22 mouse cellular contexts compared by ENCODE assay signal in the genomic region with DNA sequence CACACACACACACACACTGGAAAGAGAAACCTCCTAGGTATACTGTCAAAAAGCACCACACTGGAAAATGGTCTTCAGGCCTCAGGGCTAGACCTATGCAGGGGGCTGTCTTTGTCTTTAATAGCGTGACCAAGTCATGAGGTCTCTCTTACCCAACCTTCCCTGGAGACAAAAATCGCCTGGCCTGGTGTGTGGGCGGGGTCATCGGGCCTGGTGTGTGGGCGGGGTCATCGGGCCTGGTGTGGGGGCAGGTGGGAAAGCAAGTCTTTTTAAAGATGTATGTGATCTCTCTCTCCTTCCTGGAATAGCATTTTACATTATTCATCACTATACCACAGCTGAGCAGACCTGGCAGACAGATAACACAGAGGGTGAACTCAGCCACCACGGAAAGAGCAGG. TPM values are rescaled to one million over a fixed set of nuclear protein-coding genes. Genes with fewer than 3 reads are reported as not detected.
DNase-seq lines count a peak whose midpoint lies in the region; ATAC-seq lines count a peak whose summit lies in the region.
"Had no signal": no experiment of that assay in that cellular context is flagged by ENCODE, and none has a peak within 500 bp of the region (broad histone marks: within the 10 kb centered on the region; RNA-seq: fewer than 3 reads in every experiment).

No protein-coding gene starts in this region.

- H3K27me3 ChIP-seq in kidney, embryonic 14.5 days (ENCODE audit: control insufficient read depth, insufficient read depth, low read length): no peaks in the 10 kb centered on the region; the same call in 1 of the 2 replicates
- H3K27me3 ChIP-seq in forebrain, embryonic 11.5 days (ENCODE audit: control insufficient read depth, insufficient read depth, low read length): no peaks in the 10 kb centered on the region; the same call in 1 of the 2 replicates
- H3K27me3 ChIP-seq in forebrain, embryonic 14.5 days (replicated peaks; ENCODE audit: control insufficient read depth, insufficient read depth, low read length): peaks cover 2% of the 10 kb centered on the region; the same call in 1 of the 2 replicates
- H3K27me3 ChIP-seq: intestine, embryonic 15.5 days had no signal

- no peak overlapping the region for H3K4me3 ChIP-seq in kidney, embryonic 14.5 days (ENCODE audit: low read length)
- no peak overlapping the region for H3K4me3 ChIP-seq in forebrain, embryonic 11.5 days (ENCODE audit: low read depth, low read length)
- no peak overlapping the region for H3K4me3 ChIP-seq in forebrain, embryonic 14.5 days (ENCODE audit: low read depth, low read length)
- H3K4me3 ChIP-seq: embryonic facial prominence, embryonic 10.5 days; forebrain, embryonic 13.5 days; heart, embryonic 10.5 days; hindbrain, embryonic 13.5 days; intestine, embryonic 15.5 days; limb, embryonic 13.5 days had no signal

- peaks cover 8% of the 10 kb centered on the region; the same call in 1 of the 2 replicates for H3K4me1 ChIP-seq in kidney, embryonic 14.5 days (ENCODE audit: control insufficient read depth, insufficient read depth, low read length)
- H3K4me1 ChIP-seq in forebrain, embryonic 11.5 days (replicated peaks; ENCODE audit: control insufficient read depth, insufficient read depth, low read length): no peaks in the 10 kb centered on the region
- peaks cover 19% of the 10 kb centered on the region for H3K4me1 ChIP-seq in forebrain, embryonic 14.5 days (ENCODE audit: control insufficient read depth, insufficient read depth, low read length)

- H3K4me2 ChIP-seq in kidney, embryonic 14.5 days (replicated peaks; ENCODE audit: low read depth, low read length): no peak overlapping the region
- H3K4me2 ChIP-seq in forebrain, embryonic 11.5 days (ENCODE audit: low read depth, low read length, severe bottlenecking): no peak overlapping the region
- H3K4me2 ChIP-seq in forebrain, embryonic 14.5 days (ENCODE audit: low read length): no peak overlapping the region
- H3K4me2 ChIP-seq: forebrain, embryonic 13.5 days; hindbrain, embryonic 13.5 days; intestine, embryonic 15.5 days; limb, embryonic 13.5 days had no signal

- H3K27ac ChIP-seq in kidney, embryonic 14.5 days (ENCODE audit: low read depth, low read length): no peak overlapping the region
- H3K27ac ChIP-seq in forebrain, embryonic 11.5 days (ENCODE audit: low read depth, low read length): no peak overlapping the region
- no peak overlapping the region for H3K27ac ChIP-seq in forebrain, embryonic 14.5 days (ENCODE audit: low read depth, low read length)
- H3K27ac ChIP-seq: embryonic facial prominence, embryonic 10.5 days; forebrain, embryonic 13.5 days; heart, embryonic 10.5 days; hindbrain, embryonic 13.5 days; intestine, embryonic 15.5 days; limb, embryonic 13.5 days had no signal

- ATAC-seq in kidney, embryonic 14.5 days (ENCODE audit: low FRiP score, low TSS enrichment): no peak
- 0 out of 2 replicates have a peak, but pooled peaks have one; percentile 14 for ATAC-seq in megakaryocyte progenitor cell, adult 5-6 weeks (replicated peaks; ENCODE audit: poor library complexity)
- no peak for ATAC-seq in forebrain, embryonic 11.5 days (replicated peaks; ENCODE audit: low FRiP score)
- ATAC-seq in forebrain, embryonic 14.5 days: no peak
- ATAC-seq: activated CD4-positive, CD25-positive, alpha-beta regulatory T cell, adult 4 months; forebrain, embryonic 13.5 days; intestine, embryonic 15.5 days had no signal

- 9% methylated on average over 7 of the region's 7 CpGs for WGBS in kidney, embryonic 14.5 days
- 33% methylated on average over 7 of the region's 7 CpGs for WGBS in forebrain, embryonic 11.5 days
- WGBS in forebrain, embryonic 14.5 days: 41% methylated on average over 7 of the region's 7 CpGs

- no peaks in the 10 kb centered on the region for H3K36me3 ChIP-seq in kidney, embryonic 14.5 days (ENCODE audit: control insufficient read depth, insufficient read depth, low read length)
- no peaks in the 10 kb centered on the region for H3K36me3 ChIP-seq in forebrain, embryonic 11.5 days (ENCODE audit: control insufficient read depth, insufficient read depth, low read length)
- no peaks in the 10 kb centered on the region for H3K36me3 ChIP-seq in forebrain, embryonic 14.5 days (ENCODE audit: control insufficient read depth, insufficient read depth, low read length)
- H3K36me3 ChIP-seq: embryonic facial prominence, embryonic 10.5 days; heart, embryonic 10.5 days; hindbrain, embryonic 13.5 days; intestine, embryonic 15.5 days; limb, embryonic 13.5 days had no signal

- H3K9ac ChIP-seq in kidney, embryonic 14.5 days (ENCODE audit: low read depth, low read length): no peak overlapping the region
- no peak overlapping the region for H3K9ac ChIP-seq in forebrain, embryonic 11.5 days (ENCODE audit: low read length)
- no peak overlapping the region for H3K9ac ChIP-seq in forebrain, embryonic 14.5 days (ENCODE audit: low read length)
- H3K9ac ChIP-seq: forebrain, embryonic 13.5 days; hindbrain, embryonic 13.5 days; intestine, embryonic 15.5 days; limb, embryonic 13.5 days had no signal

- peak; percentile 55 for DNase-seq in adrenal gland, postnatal 10 days
- DNase-seq in adrenal gland, adult 8-10 months: no peak
- DNase-seq in kidney, postnatal 4 days: peak; percentile 57 to 65
- DNase-seq in NIH3T3 (ENCODE audit: low read depth): peak; percentile 40
- DNase-seq in forebrain, embryonic 11.5 days (ENCODE audit: low spot score): no peak
- DNase-seq in forebrain, embryonic 14.5 days (ENCODE audit: low spot score): no peak
- DNase-seq: cerebellum, adult 18-20 months; cerebellum, postnatal 25 days; gastrocnemius, postnatal 25 days; heart, postnatal 10 days; kidney, adult 9 months; lung, postnatal 14 days; thymus, postnatal 36 days had no signal

- H3K9me3 ChIP-seq in kidney, embryonic 14.5 days (ENCODE audit: control insufficient read depth, low read length): no peaks in the 10 kb centered on the region
- no peaks in the 10 kb centered on the region for H3K9me3 ChIP-seq in forebrain, embryonic 11.5 days (ENCODE audit: control insufficient read depth, low read length)
- no peaks in the 10 kb centered on the region for H3K9me3 ChIP-seq in forebrain, embryonic 14.5 days (replicated peaks; ENCODE audit: control insufficient read depth, low read length)
- H3K9me3 ChIP-seq: embryonic facial prominence, embryonic 10.5 days; forebrain, embryonic 13.5 days; heart, embryonic 10.5 days; hindbrain, embryonic 13.5 days; intestine, embryonic 15.5 days; limb, embryonic 13.5 days had no signal

RNA-seq across cellular contexts. Expression of gene Tle3, which starts 25.2 kb away (rescaled TPM):
- total RNA-seq in adrenal gland, postnatal 10 days (2021): 10 to 100 TPM; 82.4 to 92.7 TPM
- 100 to 1,000 TPM; 100 to 139 (median 108) TPM for total RNA-seq in adrenal gland, adult 8-10 months (2022)
- 29.6 and 33.7 TPM in 2 replicates for polyA plus RNA-seq in kidney, embryonic 14.5 days (2014; fragmentation: Nextera tagmentation; extraction: Ambion mirVana)
- 65.2 and 66.2 TPM in 2 replicates for total RNA-seq in megakaryocyte progenitor cell, adult 5-6 weeks (2015)
- total RNA-seq in megakaryocyte progenitor cell, adult 5-6 weeks (2017): 48.0 and 50.5 TPM in 2 replicates
- 57.8 and 58.2 TPM in 2 replicates for polyA plus RNA-seq in forebrain, embryonic 11.5 days (2014; fragmentation: Nextera tagmentation; extraction: Ambion mirVana)
- polyA plus RNA-seq in forebrain, embryonic 14.5 days (2014; fragmentation: Nextera tagmentation; extraction: Ambion mirVana): 28.1 and 30.1 TPM in 2 replicates

Comparison
In these comparisons a context has a peak if more than half of its experiments do, and no peak if none do; other contexts are left out.
1. DNase-seq: peak in adrenal gland, postnatal 10 days (single experiment), kidney, postnatal 4 days (2 of 2) and NIH3T3 (single experiment); none in adrenal gland, adult 8-10 months (single experiment), forebrain, embryonic 11.5 days (single experiment) and forebrain, embryonic 14.5 days (single experiment).